Mouse (Mus musculus) forebrain, embryonic 12.5 days (tissue): ENCODE measurements around the gene Agap1. TPM values are rescaled to one million over a fixed set of nuclear protein-coding genes. Genes with fewer than 3 reads are reported as not detected.

Experiments
- ATAC-seq: fragments of 200-750 bp; cut with Nextera tagmentation; 2 replicates; pipeline ENCODE4 v1.8.0; 2017; ENCODE audit warnings: moderate TSS enrichment; ENCODE audit not compliant: low FRiP score
- H3K27ac ChIP-seq: fragments of 300-500 bp; sonication (generic); 2 replicates; pipeline ENCODE4 v1.5.1; 2016; ENCODE audit warnings: mild to moderate bottlenecking
- H3K27me3 ChIP-seq: fragments of 300-500 bp; sonication (generic); 2 replicates; pipeline ENCODE4 v1.6.1; 2016; ENCODE audit warnings: mild to moderate bottlenecking
- H3K36me3 ChIP-seq: fragments of 300-500 bp; sonication (generic); replicated peaks from 2 replicates; pipeline ENCODE4 v1.6.1; 2016; ENCODE audit warnings: mild to moderate bottlenecking
- H3K4me1 ChIP-seq: fragments of 300-500 bp; sonication (generic); 2 replicates; pipeline ENCODE4 v1.6.1; 2016
- H3K4me2 ChIP-seq: fragments of 300-500 bp; sonication (generic); 2 replicates; pipeline ENCODE4 v1.6.1; 2016; ENCODE audit warnings: mild to moderate bottlenecking, moderate library complexity
- H3K4me3 ChIP-seq: fragments of 300-500 bp; sonication (generic); replicated peaks from 2 replicates; pipeline ENCODE4 v1.5.1; 2016; ENCODE audit warnings: mild to moderate bottlenecking
- H3K9ac ChIP-seq: fragments of 300-500 bp; sonication (generic); 2 replicates; pipeline ENCODE4 v1.6.1; 2016; ENCODE audit warnings: mild to moderate bottlenecking
- H3K9me3 ChIP-seq: fragments of 300-500 bp; sonication (generic); 2 replicates; pipeline ENCODE4 v1.6.1; 2016
- WGBS: fragments of 180-500 bp; shearing (Covaris S2); methylation state at CpG from one replicate; pipeline ENCODE4 v1.1.7; 2016; 5-methylcytosine and 5-hydroxymethylcytosine counted together
- polyA plus RNA-seq: library from polyadenylated mRNA; unstranded; fragments of >200 nt; fragmentation: Nextera tagmentation; extraction: Ambion mirVana; gene quantifications from 2 replicates; pipeline ENCODE4 v1.2.1, GENCODE M21; 2016

Gene Agap1
- polyA plus RNA-seq, 1 experiment from 2014 or later = 49.9 TPM

- H3K4me1 ChIP-seq = peaks cover 3% of the 10 kb centered on the region; the same call in 1 of the 2 replicates
- WGBS = 91% methylated on average over 2 of the region's 2 CpGs
- no peak overlapping the region for H3K9ac ChIP-seq
Measured at GRCm38 (mm10) chr1:89902236-89902635, 447.6 kb downstream of the Agap1 start.

GRCm38 (mm10) chr1:89902641-89903040 lies 448.0 kb downstream of the Agap1 start:
- WGBS = 90% methylated on average over 1 of the region's 1 CpGs
- no peak overlapping the region for H3K9ac ChIP-seq

More at GRCm38 (mm10) chr1:89902236-89902635, 447.6 kb downstream of the Agap1 start:
- Histone ChIP-seq H3K27me3 (peaks cover 18% of the 10 kb centered on the region; the same call in 1 of the 2 replicates), H3K9me3 (peaks cover 5% of the 10 kb centered on the region; the same call in 1 of the 2 replicates), H3K4me2 (no peak overlapping the region), H3K27ac (no peak overlapping the region), H3K4me3 (no peak overlapping the region), H3K36me3 (peaks cover under 1% of the 10 kb centered on the region; the same call in 1 of the 2 replicates)
- no peak for ATAC-seq

GRCm38 (mm10) chr1:89909796-89910195 lies 455.2 kb downstream of the Agap1 start:
- H3K9ac ChIP-seq = no peak overlapping the region
- H3K27ac ChIP-seq = no peak overlapping the region
- H3K36me3 ChIP-seq = no peaks in the 10 kb centered on the region; the same call in 1 of the 2 replicates
- no peak overlapping the region for H3K4me2 ChIP-seq
- 93% methylated on average over 8 of the region's 8 CpGs for WGBS
- peaks cover 45% of the 10 kb centered on the region for H3K27me3 ChIP-seq
- peaks cover 5% of the 10 kb centered on the region for H3K4me1 ChIP-seq
- no peak overlapping the region for H3K4me3 ChIP-seq
- ATAC-seq = no peak
- peaks cover 5% of the 10 kb centered on the region; the same call in 1 of the 2 replicates for H3K9me3 ChIP-seq

More at GRCm38 (mm10) chr1:89902641-89903040, 448.0 kb downstream of the Agap1 start:
- H3K4me3 ChIP-seq = no peak overlapping the region
- H3K27me3 ChIP-seq = peaks cover 18% of the 10 kb centered on the region; the same call in 1 of the 2 replicates
- peaks cover 5% of the 10 kb centered on the region; the same call in 1 of the 2 replicates for H3K9me3 ChIP-seq
- peaks cover 3% of the 10 kb centered on the region; the same call in 1 of the 2 replicates for H3K4me1 ChIP-seq
- H3K36me3 ChIP-seq = no peaks in the 10 kb centered on the region; the same call in 1 of the 2 replicates
- H3K4me2 ChIP-seq = no peak overlapping the region
- H3K27ac ChIP-seq = no peak overlapping the region
- no peak for ATAC-seq

GRCm38 (mm10) chr1:89912392-89912791 lies 457.8 kb downstream of the Agap1 start:
- no peak overlapping the region for H3K4me2 ChIP-seq
- H3K4me1 ChIP-seq = peaks cover 5% of the 10 kb centered on the region
- peaks cover 56% of the 10 kb centered on the region for H3K27me3 ChIP-seq
- ATAC-seq = no peak
- no peak overlapping the region for H3K4me3 ChIP-seq
- WGBS = 50% methylated on average over 5 of the region's 5 CpGs
- no peaks in the 10 kb centered on the region for H3K36me3 ChIP-seq
- no peaks in the 10 kb centered on the region for H3K9me3 ChIP-seq
- no peak overlapping the region for H3K27ac ChIP-seq
- H3K9ac ChIP-seq = no peak overlapping the region

- peaks cover 5% of the 10 kb centered on the region for H3K4me1 ChIP-seq
- H3K27ac ChIP-seq = no peak overlapping the region
- no peak overlapping the region for H3K9ac ChIP-seq
- H3K4me3 ChIP-seq = no peak overlapping the region
- no peak for ATAC-seq
- peaks cover 68% of the 10 kb centered on the region for H3K27me3 ChIP-seq
- H3K4me2 ChIP-seq = no peak overlapping the region
- WGBS = 66% methylated on average over 4 of the region's 4 CpGs
- H3K36me3 ChIP-seq = no peaks in the 10 kb centered on the region
- peaks cover under 1% of the 10 kb centered on the region; the same call in 1 of the 2 replicates for H3K9me3 ChIP-seq
Measured at GRCm38 (mm10) chr1:89913611-89914010, 459.0 kb downstream of the Agap1 start.

- no peak overlapping the region for H3K4me2 ChIP-seq
- peaks cover 80% of the 10 kb centered on the region for H3K27me3 ChIP-seq
- H3K9me3 ChIP-seq = peaks cover 3% of the 10 kb centered on the region; the same call in 1 of the 2 replicates
- H3K36me3 ChIP-seq = no peaks in the 10 kb centered on the region
- no peak overlapping the region for H3K9ac ChIP-seq
- 11% methylated on average over 18 of the region's 18 CpGs for WGBS
- H3K4me1 ChIP-seq = peaks cover 12% of the 10 kb centered on the region
- ATAC-seq = no peak
- no peak overlapping the region for H3K27ac ChIP-seq
- H3K4me3 ChIP-seq = no peak overlapping the region
Measured at GRCm38 (mm10) chr1:89918111-89918510, 463.5 kb downstream of the Agap1 start.

GRCm38 (mm10) chr1:89919206-89919605 lies 464.6 kb downstream of the Agap1 start:
- H3K4me1 ChIP-seq = peaks cover 20% of the 10 kb centered on the region
- H3K4me3 ChIP-seq = no peak overlapping the region
- peaks cover 84% of the 10 kb centered on the region for H3K27me3 ChIP-seq
- no peak overlapping the region for H3K4me2 ChIP-seq
- H3K9ac ChIP-seq = no peak overlapping the region
- peaks cover 3% of the 10 kb centered on the region; the same call in 1 of the 2 replicates for H3K9me3 ChIP-seq
- H3K27ac ChIP-seq = no peak overlapping the region
- no peak for ATAC-seq
- H3K36me3 ChIP-seq = no peaks in the 10 kb centered on the region
- 77% methylated on average over 6 of the region's 6 CpGs for WGBS

- no peak for ATAC-seq
- Histone ChIP-seq H3K27me3 (peaks cover 100% of the 10 kb centered on the region), H3K36me3 (no peaks in the 10 kb centered on the region), H3K27ac (no peak overlapping the region), H3K4me2 (no peak overlapping the region), H3K4me3 (no peak overlapping the region), H3K9ac (no peak overlapping the region), H3K9me3 (peaks cover 3% of the 10 kb centered on the region; the same call in 1 of the 2 replicates), H3K4me1 (peaks cover 36% of the 10 kb centered on the region)
- WGBS = 2% methylated on average over 10 of the region's 10 CpGs
Measured at GRCm38 (mm10) chr1:89921806-89922205, 467.2 kb downstream of the Agap1 start.

- Histone ChIP-seq H3K4me3 (no peak overlapping the region), H3K9me3 (peaks cover 3% of the 10 kb centered on the region; the same call in 1 of the 2 replicates), H3K4me1 (peaks cover 41% of the 10 kb centered on the region), H3K4me2 (peak overlapping the region; percentile 38; the same call in 1 of the 2 replicates), H3K36me3 (no peaks in the 10 kb centered on the region), H3K9ac (no peak overlapping the region), H3K27ac (no peak overlapping the region), H3K27me3 (peaks cover 100% of the 10 kb centered on the region)
- ATAC-seq = no peak
- 0% methylated on average over 7 of the region's 7 CpGs for WGBS
Measured at GRCm38 (mm10) chr1:89922282-89922681, 467.7 kb downstream of the Agap1 start.

- H3K27me3 ChIP-seq = peaks cover 100% of the 10 kb centered on the region
- WGBS = under 1% methylated on average over 41 of the region's 41 CpGs
- no peak overlapping the region for H3K27ac ChIP-seq
- H3K4me2 ChIP-seq = peak overlapping the region; percentile 38
- ATAC-seq = no peak
- peaks cover 3% of the 10 kb centered on the region; the same call in 1 of the 2 replicates for H3K9me3 ChIP-seq
- H3K9ac ChIP-seq = no peak overlapping the region
- peaks cover 43% of the 10 kb centered on the region for H3K4me1 ChIP-seq
- H3K4me3 ChIP-seq = peak overlapping the region; percentile 15
- no peaks in the 10 kb centered on the region for H3K36me3 ChIP-seq
Measured at GRCm38 (mm10) chr1:89922883-89923641, 468.5 kb downstream of the Agap1 start.

- H3K36me3 ChIP-seq = no peaks in the 10 kb centered on the region
- peaks cover 44% of the 10 kb centered on the region for H3K4me1 ChIP-seq
- peaks cover 100% of the 10 kb centered on the region for H3K27me3 ChIP-seq
- peak overlapping the region; percentile 38; the same call in 1 of the 2 replicates for H3K4me2 ChIP-seq
- no peak overlapping the region for H3K9ac ChIP-seq
- 2% methylated on average over 13 of the region's 14 CpGs for WGBS
- no peak for ATAC-seq
- peaks cover 3% of the 10 kb centered on the region; the same call in 1 of the 2 replicates for H3K9me3 ChIP-seq
- no peak overlapping the region for H3K27ac ChIP-seq
- H3K4me3 ChIP-seq = no peak overlapping the region; the same call in 1 of the 2 replicates
Measured at GRCm38 (mm10) chr1:89923642-89924020, 469.0 kb downstream of the Agap1 start.

- H3K27ac ChIP-seq = no peak overlapping the region
- H3K9me3 ChIP-seq = no peaks in the 10 kb centered on the region
- H3K27me3 ChIP-seq = peaks cover 100% of the 10 kb centered on the region
- no peak overlapping the region for H3K4me2 ChIP-seq
- H3K36me3 ChIP-seq = no peaks in the 10 kb centered on the region
- no peak overlapping the region for H3K9ac ChIP-seq
- WGBS = 6% methylated on average over 12 of the region's 12 CpGs
- ATAC-seq = peak; percentile 30; the same call in 1 of the 2 replicates
- 0 out of 2 replicates have a peak overlapping the region, but pooled peaks have one; percentile 19 for H3K4me3 ChIP-seq
- peaks cover 61% of the 10 kb centered on the region for H3K4me1 ChIP-seq
Measured at GRCm38 (mm10) chr1:89925501-89926190, 471.0 kb downstream of the Agap1 start.
